Mouse (Mus musculus) lung, postnatal 0 days (tissue): Measurements from ENCODE around the gene Spag8. TPM values are rescaled to one million over a fixed set of nuclear protein-coding genes. Genes with fewer than 3 reads are reported as not detected.

Experiments
- ATAC-seq: fragments of 200-750 bp; cut with Nextera tagmentation; 2 replicates; pipeline ENCODE4 v1.8.0; 2017; ENCODE audit warnings: moderate library complexity
- DNase-seq: peaks from one replicate; pipeline ENCODE4 v3.0.0-alpha.2; 2016; ENCODE audit warnings: low spot score
- H3K27ac ChIP-seq: fragments of 300-500 bp; sonication (generic); 2 replicates; pipeline ENCODE4 v1.5.1; 2014; ENCODE audit warnings: antibody characterized with exemption, mild to moderate bottlenecking, low read length, mixed read lengths
- H3K27me3 ChIP-seq: fragments of 300-500 bp; sonication (generic); replicated peaks from 2 replicates; pipeline ENCODE4 v1.6.1; 2014; ENCODE audit warnings: low read length, mixed read lengths; ENCODE audit not compliant: insufficient read depth
- H3K36me3 ChIP-seq: fragments of 300-500 bp; sonication (generic); 2 replicates; pipeline ENCODE4 v1.6.1; 2014; ENCODE audit warnings: low read length, mixed read lengths; ENCODE audit not compliant: insufficient read depth
- H3K4me1 ChIP-seq: fragments of 300-500 bp; sonication (generic); 2 replicates; pipeline ENCODE4 v1.6.1; 2014; ENCODE audit warnings: antibody characterized with exemption, low read depth, low read length, mixed read lengths; ENCODE audit not compliant: insufficient read depth
- H3K4me2 ChIP-seq: fragments of 300-500 bp; sonication (generic); replicated peaks from 2 replicates; pipeline ENCODE4 v1.6.1; 2014; ENCODE audit warnings: low read depth, mild to moderate bottlenecking, low read length, moderate library complexity, mixed read lengths
- H3K4me3 ChIP-seq: fragments of 300-500 bp; sonication (generic); 2 replicates; pipeline ENCODE4 v1.5.1; 2014; ENCODE audit warnings: low read depth, low read length
- H3K9ac ChIP-seq: fragments of 300-500 bp; sonication (generic); replicated peaks from 2 replicates; pipeline ENCODE4 v1.6.1; 2014; ENCODE audit warnings: low read depth, mild to moderate bottlenecking
- H3K9me3 ChIP-seq: fragments of 300-500 bp; sonication (generic); 2 replicates; pipeline ENCODE4 v1.6.1; 2016; ENCODE audit warnings: low read length, mixed read lengths
- CTCF ChIP-seq: IDR thresholded peaks from 2 replicates; pipeline ENCODE4 v1.5.1; 2016; ENCODE audit warnings: antibody characterized with exemption, mild to moderate bottlenecking
- EP300 ChIP-seq: IDR thresholded peaks from 2 replicates; pipeline ENCODE4 v1.6.1; 2016; ENCODE audit warnings: antibody characterized with exemption, mild to moderate bottlenecking, control low read depth
- WGBS: fragments of 180-500 bp; shearing (Covaris S2); extraction: QIAGEN DNeasy Blood & Tissue Kit; methylation state at CpG from one replicate; pipeline ENCODE4 v1.1.7; 2014; 5-methylcytosine and 5-hydroxymethylcytosine counted together
- polyA plus RNA-seq: library from polyadenylated mRNA; unstranded; fragments of >200 nt; fragmentation: Nextera tagmentation; extraction: Ambion mirVana; gene quantifications from 2 replicates; pipeline ENCODE4 v1.2.1, GENCODE M21; 2015

Spag8 gene
- polyA plus RNA-seq, 1 experiment from 2014 or later = 10.4 TPM

- 63% methylated on average over 8 of the region's 8 CpGs for WGBS
- H3K4me1 ChIP-seq = peaks cover 6% of the 10 kb centered on the region
- H3K27ac ChIP-seq = peak overlapping the region; percentile 2; the same call in 1 of the 2 replicates
- H3K9ac ChIP-seq = no peak overlapping the region
- H3K9me3 ChIP-seq = no peaks in the 10 kb centered on the region
- no peak overlapping the region for H3K4me2 ChIP-seq
- TF ChIP-seq CTCF = no peak
- no peak for TF ChIP-seq EP300
- no peaks in the 10 kb centered on the region for H3K27me3 ChIP-seq
- H3K36me3 ChIP-seq = 0 out of 2 replicates have a peak, but pooled peaks cover 8% of the 10 kb centered on the region
- DNase-seq (no peak), ATAC-seq (no peak)
- no peak overlapping the region for H3K4me3 ChIP-seq
Measured at GRCm38 (mm10) chr4:43673703-43674102, 20.3 kb upstream of the Spag8 start.

- no peaks in the 10 kb centered on the region for H3K9me3 ChIP-seq
- WGBS = 10% methylated on average over 2 of the region's 2 CpGs
- peak; percentile 8; the same call in 1 of the 2 replicates for ATAC-seq
- peak; percentile 93 for DNase-seq
- peaks cover 6% of the 10 kb centered on the region for H3K4me1 ChIP-seq
- no peaks in the 10 kb centered on the region for H3K27me3 ChIP-seq
- TF ChIP-seq CTCF (peak; percentile 86), EP300 (no peak)
- no peak overlapping the region for H3K27ac ChIP-seq
- no peak overlapping the region for H3K4me3 ChIP-seq
- no peaks in the 10 kb centered on the region for H3K36me3 ChIP-seq
- no peak overlapping the region for H3K9ac ChIP-seq
- no peak overlapping the region for H3K4me2 ChIP-seq
Measured at GRCm38 (mm10) chr4:43672070-43672469, 18.7 kb upstream of the Spag8 start.

GRCm38 (mm10) chr4:43669428-43669794 is 16.0 kb upstream of the Spag8 start:
- H3K27ac ChIP-seq = peak overlapping the region; percentile 85
- TF ChIP-seq CTCF = no peak
- TF ChIP-seq EP300 = no peak
- no peak for DNase-seq
- H3K9me3 ChIP-seq = no peaks in the 10 kb centered on the region
- H3K4me3 ChIP-seq = peak overlapping the region; percentile 83
- peaks cover 6% of the 10 kb centered on the region for H3K4me1 ChIP-seq
- no peaks in the 10 kb centered on the region for H3K36me3 ChIP-seq
- 0 out of 2 replicates have a peak, but pooled peaks cover 4% of the 10 kb centered on the region for H3K27me3 ChIP-seq
- WGBS = 0% methylated on average over 22 of the region's 25 CpGs
- peak overlapping the region; percentile 87 for H3K9ac ChIP-seq
- ATAC-seq = peak; percentile 80
- peak overlapping the region; percentile 84 for H3K4me2 ChIP-seq

GRCm38 (mm10) chr4:43668782-43669427 is 15.5 kb upstream of the Spag8 start, which contains the start of the genes Tmem8b and Fam221b:
Tmem8b (plus strand) TSS chr4:43668971.
Fam221b (minus strand) TSS chr4:43669145.
- no peaks in the 10 kb centered on the region for H3K9me3 ChIP-seq
- H3K36me3 ChIP-seq = no peaks in the 10 kb centered on the region
- WGBS = 2% methylated on average over 28 of the region's 41 CpGs
- peak within 1 kb of the TSS; percentile 84 for H3K4me2 ChIP-seq
- H3K4me3 ChIP-seq = peak within 1 kb of the TSS; percentile 83
- DNase-seq (peak; percentile 94), ATAC-seq (peak; percentile 95)
- TF ChIP-seq CTCF = no peak
- no peak for TF ChIP-seq EP300
- H3K27me3 ChIP-seq = 0 out of 2 replicates have a peak, but pooled peaks cover 4% of the 10 kb centered on the region
- peaks cover 6% of the 10 kb centered on the region for H3K4me1 ChIP-seq
- peak within 1 kb of the TSS; percentile 85 for H3K27ac ChIP-seq
- H3K9ac ChIP-seq = peak within 1 kb of the TSS; percentile 87

GRCm38 (mm10) chr4:43666412-43666811 is 13.0 kb upstream of the Spag8 start:
- Histone ChIP-seq H3K36me3 (no peaks in the 10 kb centered on the region), H3K4me1 (peaks cover 6% of the 10 kb centered on the region), H3K9me3 (no peaks in the 10 kb centered on the region), H3K27ac (no peak overlapping the region), H3K4me2 (no peak overlapping the region), H3K27me3 (0 out of 2 replicates have a peak, but pooled peaks cover 10% of the 10 kb centered on the region), H3K4me3 (no peak overlapping the region), H3K9ac (no peak overlapping the region)
- ATAC-seq = no peak
- WGBS = 20% methylated on average over 4 of the region's 4 CpGs
- DNase-seq = peak; percentile 62
- TF ChIP-seq CTCF = peak; percentile 72
- no peak for TF ChIP-seq EP300

- no peaks in the 10 kb centered on the region for H3K27me3 ChIP-seq
- peaks cover 5% of the 10 kb centered on the region; the same call in 1 of the 2 replicates for H3K4me1 ChIP-seq
- ATAC-seq = no peak
- H3K27ac ChIP-seq = no peak overlapping the region
- H3K9me3 ChIP-seq = no peaks in the 10 kb centered on the region
- H3K36me3 ChIP-seq = no peaks in the 10 kb centered on the region
- no peak for TF ChIP-seq EP300
- no peak for TF ChIP-seq CTCF
- H3K9ac ChIP-seq = no peak overlapping the region
- 58% methylated on average over 4 of the region's 4 CpGs for WGBS
- H3K4me2 ChIP-seq = peak overlapping the region; percentile 83; the same call in 1 of the 2 replicates
- H3K4me3 ChIP-seq = peak overlapping the region; percentile 61; the same call in 1 of the 2 replicates
- DNase-seq = no peak
Measured at GRCm38 (mm10) chr4:43657146-43657545, 3.8 kb upstream of the Spag8 start.
